Mouse (Mus musculus) CH12.LX (cell line): ENCODE measurements around the gene Gna15. TPM values are rescaled to one million over a fixed set of nuclear protein-coding genes. Genes with fewer than 3 reads are reported as not detected.

Experiments
- DNase-seq: peaks from one replicate; pipeline ENCODE4 v3.0.0-alpha.2; 2013; ENCODE audit errors: extremely low read depth
- H3K27ac ChIP-seq: 2 replicates; pipeline ENCODE4 v1.5.1; 2012; ENCODE audit warnings: low read depth, mild to moderate bottlenecking, control low read depth, moderate library complexity; ENCODE audit not compliant: insufficient read depth
- H3K27me3 ChIP-seq: replicated peaks from 2 replicates; pipeline ENCODE3; 2012; ENCODE audit warnings: inconsistent platforms
- H3K36me3 ChIP-seq, 2 experiments: replicated peaks in 1 of 2; 2 replicates each; pipeline versions ENCODE3 to v1.6.1; 2012; ENCODE audit warnings: inconsistent platforms in 1 of 2, low read length in 1 of 2, mild to moderate bottlenecking in 1 of 2, mixed read lengths in 1 of 2, moderate library complexity in 1 of 2; ENCODE audit not compliant: control insufficient read depth in 1 of 2, insufficient read depth in 1 of 2
- H3K4me1 ChIP-seq, 2 experiments: 2 replicates each; pipeline ENCODE4 v1.6.1; 2012; ENCODE audit warnings: inconsistent platforms in 1 of 2, moderate library complexity in 1 of 2; ENCODE audit not compliant: insufficient read depth in 2 of 2, control insufficient read depth in 1 of 2
- H3K4me2 ChIP-seq: 2 replicates; pipeline ENCODE4 v1.6.1; 2012; ENCODE audit warnings: low read depth, mild to moderate bottlenecking, control low read depth; ENCODE audit not compliant: poor library complexity, insufficient read depth, severe bottlenecking
- H3K4me3 ChIP-seq, 3 experiments: fragments of 150-350 bp in 1 of 3; sonication (generic) in 1 of 3; replicated peaks in 1 of 3; 2 replicates each; pipeline versions ENCODE3 to v1.5.1; 2011 to 2012; ENCODE audit warnings: low read depth in 2 of 3, low read length in 2 of 3, mild to moderate bottlenecking in 2 of 3, moderate library complexity in 2 of 3, control low read depth in 1 of 3, improper control_type of control experiment in 1 of 3, inconsistent platforms in 1 of 3, mixed read lengths in 1 of 3; ENCODE audit not compliant: poor library complexity in 1 of 3
- H3K79me2 ChIP-seq: replicated peaks from 2 replicates; pipeline ENCODE4 v1.6.1; 2012; ENCODE audit warnings: mild to moderate bottlenecking, moderate library complexity; ENCODE audit not compliant: control insufficient read depth, poor library complexity, insufficient read depth, severe bottlenecking; ENCODE audit errors: extremely low read depth
- H3K9ac ChIP-seq: 2 replicates; pipeline ENCODE4 v1.6.1; 2012; ENCODE audit warnings: low read depth, mild to moderate bottlenecking, control low read depth, moderate library complexity; ENCODE audit not compliant: insufficient read depth
- H3K9me3 ChIP-seq: replicated peaks from 2 replicates; pipeline ENCODE3; 2012; ENCODE audit warnings: low read length, inconsistent platforms, mixed read lengths
- BHLHE40 ChIP-seq: IDR thresholded peaks from 2 replicates; pipeline ENCODE4 v1.6.1; 2011; ENCODE audit warnings: mild to moderate bottlenecking, low read depth, low read length, improper control_type of control experiment
- CHD1 ChIP-seq: IDR thresholded peaks from 2 replicates; pipeline ENCODE4 v1.6.1; 2012; ENCODE audit warnings: low read depth, low read length, improper control_type of control experiment, inconsistent platforms
- CTCF ChIP-seq, 2 experiments: IDR thresholded peaks in 1 of 2; conservative IDR thresholded peaks in 1 of 2; 2 replicates each; pipeline ENCODE4 v1.5.1; 2011 to 2012; ENCODE audit warnings: low read depth in 2 of 2, low read length in 2 of 2, improper control_type of control experiment in 1 of 2, inconsistent platforms in 1 of 2, mild to moderate bottlenecking in 1 of 2, moderate library complexity in 1 of 2
- ELF1 ChIP-seq: IDR thresholded peaks from 2 replicates; pipeline ENCODE4 v1.6.1; 2014; ENCODE audit warnings: low read depth, mild to moderate bottlenecking, inconsistent platforms, low read length, improper control_type of control experiment
- EP300 ChIP-seq: IDR thresholded peaks from 2 replicates; pipeline ENCODE4 v1.6.1; 2011; ENCODE audit warnings: low read length, improper control_type of control experiment
- ETS1 ChIP-seq: conservative IDR thresholded peaks from 2 replicates; pipeline ENCODE4 v1.6.1; 2012; ENCODE audit warnings: low read depth, mild to moderate bottlenecking, inconsistent platforms, low read length, improper control_type of control experiment, moderate library complexity
- JUND ChIP-seq: conservative IDR thresholded peaks from 2 replicates; pipeline ENCODE4 v1.6.1; 2011; ENCODE audit warnings: low read depth, low read length, improper control_type of control experiment
- MAFK ChIP-seq: IDR thresholded peaks from 2 replicates; pipeline ENCODE4 v1.6.1; 2011; ENCODE audit warnings: low read length, improper control_type of control experiment; ENCODE audit not compliant: insufficient replicate concordance
- MXI1 ChIP-seq: IDR thresholded peaks from 2 replicates; pipeline ENCODE4 v1.6.1; 2011; ENCODE audit warnings: mild to moderate bottlenecking, low read depth, low read length, improper control_type of control experiment
- NELFE ChIP-seq: IDR thresholded peaks from 2 replicates; pipeline ENCODE4 v1.6.1; 2011; ENCODE audit warnings: low read depth, low read length, improper control_type of control experiment
- NRF1 ChIP-seq: IDR thresholded peaks from 2 replicates; pipeline ENCODE4 v1.6.1; 2014; ENCODE audit warnings: low read depth, mild to moderate bottlenecking, inconsistent platforms, low read length, improper control_type of control experiment, moderate library complexity
- POLR2A ChIP-seq: IDR thresholded peaks from 2 replicates; pipeline ENCODE4 v1.6.1; 2011; ENCODE audit warnings: low read depth, mild to moderate bottlenecking, improper control_type of control experiment, low read length
- POLR2AphosphoS2 ChIP-seq: IDR thresholded peaks from 2 replicates; pipeline ENCODE4 v1.6.1; 2011; ENCODE audit warnings: low read depth, low read length, improper control_type of control experiment
- RCOR1 ChIP-seq: conservative IDR thresholded peaks from 2 replicates; pipeline ENCODE4 v1.6.1; 2012; ENCODE audit warnings: low read depth, mild to moderate bottlenecking, inconsistent platforms, low read length, improper control_type of control experiment
- TCF12 ChIP-seq: IDR thresholded peaks from 2 replicates; pipeline ENCODE4 v1.6.1; 2014; ENCODE audit warnings: low read depth, mild to moderate bottlenecking, inconsistent platforms, low read length, improper control_type of control experiment
- UBTF ChIP-seq: IDR thresholded peaks from 2 replicates; pipeline ENCODE4 v1.6.1; 2012; ENCODE audit warnings: low read depth, mild to moderate bottlenecking, inconsistent platforms, low read length, improper control_type of control experiment, moderate library complexity
- USF1 ChIP-seq: IDR thresholded peaks from 2 replicates; pipeline ENCODE4 v1.6.1; 2014; ENCODE audit warnings: low read depth, mild to moderate bottlenecking, inconsistent platforms, low read length, improper control_type of control experiment
- USF2 ChIP-seq: conservative IDR thresholded peaks from 2 replicates; pipeline ENCODE4 v1.6.1; 2011; ENCODE audit warnings: low read depth, low read length, improper control_type of control experiment
- ZC3H11A ChIP-seq: IDR thresholded peaks from 2 replicates; pipeline ENCODE4 v1.6.1; 2012; ENCODE audit warnings: low read depth, mild to moderate bottlenecking, inconsistent platforms, low read length, improper control_type of control experiment
- ZMIZ1 ChIP-seq: IDR thresholded peaks from 2 replicates; pipeline ENCODE4 v1.6.1; 2012; ENCODE audit warnings: low read depth, mild to moderate bottlenecking, inconsistent platforms, low read length, improper control_type of control experiment
- ZNF384 ChIP-seq: IDR thresholded peaks from 2 replicates; pipeline ENCODE4 v1.6.1; 2012; ENCODE audit warnings: low read depth, low read length, improper control_type of control experiment, inconsistent platforms
- dilution Hi-C: fragments of 300-500 bp; cut with MboI; formaldehyde crosslinking; loops from 2 replicates; pipeline ENCODE4 v1.14.3; 2020; ENCODE audit warnings: low sequenced_read_pairs; ENCODE audit not compliant: extremely low pct_unique_long_range_greater_than_20kb, extremely low pct_ligation_motif_present
- in situ Hi-C: fragments of 300-500 bp; cut with MboI; formaldehyde crosslinking; loops from 3 replicates; pipeline ENCODE4 v1.14.3; 2019; ENCODE audit warnings: low sequenced_read_pairs, low pct_ligation_motif_present, low pct_unique_long_range_greater_than_20kb, mixed read lengths
- polyA plus RNA-seq: library from polyadenylated mRNA; unstranded; fragments of >175 nt; gene quantifications from 2 replicates; pipeline ENCODE4 v1.2.1, GENCODE M21; 2012; ENCODE audit warnings: low read depth; ENCODE audit not compliant: insufficient read length
- total RNA-seq, 2 experiments: library from RNA; depleted of rRNA; stranded (reverse); fragments of 300-350 nt in 1 of 2; fragments of >200 nt in 1 of 2; gene quantifications; 2 replicates each; pipeline ENCODE4 v1.2.3; 2012 to 2014

Gna15 gene
- total and polyA plus RNA-seq, 3 experiments = 5.2 to 10.0 (median 5.2) TPM

DNA sequence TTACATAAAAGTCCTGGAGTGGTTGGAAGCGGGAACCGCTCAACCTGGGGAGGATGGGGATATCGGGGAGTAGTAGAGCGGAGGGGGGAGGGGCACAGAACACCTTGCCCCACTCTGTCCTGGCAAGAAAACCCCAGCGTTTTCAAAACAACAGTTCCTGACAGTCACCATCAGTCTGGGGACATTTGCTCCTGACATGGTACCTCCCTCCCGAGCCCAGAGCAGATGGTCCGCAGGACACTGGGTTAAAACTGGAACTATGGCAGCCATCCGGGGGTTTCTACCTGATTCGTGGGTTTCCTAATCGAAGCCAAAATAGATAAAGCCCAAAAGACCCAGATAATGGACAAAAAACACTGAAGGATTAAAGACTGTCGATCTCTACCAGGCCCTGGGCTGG, 63.1 kb downstream of the Gna15 start:
- Histone ChIP-seq H3K9ac (no peak overlapping the region), H3K4me2 (peak overlapping the region; percentile 29), H3K27ac (no peak overlapping the region), H3K36me3 (no peaks in the 10 kb centered on the region), H3K4me3 (no peak overlapping the region), H3K4me1 (peaks cover 4 to 18% of the 10 kb centered on the region in 2 experiments; a peak in 3 of 4 replicates), H3K9me3 (no peaks in the 10 kb centered on the region), H3K79me2 (no peaks in the 10 kb centered on the region), H3K27me3 (peaks cover 93% of the 10 kb centered on the region)
- DNase-seq = no peak
- dilution Hi-C loops = no loop called here
- in situ Hi-C loops = no loop called here
- TF ChIP-seq ZC3H11A (no peak), USF1 (no peak)

DNA sequence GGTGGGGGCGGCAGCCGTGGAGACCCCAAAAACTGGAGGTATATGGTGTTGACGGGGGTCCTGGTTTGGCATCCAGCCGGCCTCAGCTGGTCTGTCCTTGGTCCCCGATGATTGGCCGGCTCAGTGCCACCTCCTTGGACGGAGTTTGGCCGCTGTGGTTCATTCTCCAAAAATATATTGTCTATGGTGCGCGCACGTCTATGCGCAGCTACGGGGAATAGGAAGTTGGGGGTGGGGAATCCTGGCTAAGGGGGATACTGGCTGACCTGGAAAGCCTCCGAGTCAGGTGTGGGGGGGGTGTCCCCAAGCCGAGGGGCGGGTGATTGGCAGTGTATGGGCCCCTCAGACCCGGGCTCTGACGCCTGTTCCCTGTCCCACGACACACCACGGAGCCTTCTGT, 63.6 kb downstream of the Gna15 start:
- no peaks in the 10 kb centered on the region for H3K9me3 ChIP-seq
- no peak for DNase-seq
- dilution Hi-C loops (no loop called here), in situ Hi-C loops (no loop called here)
- peaks cover 93% of the 10 kb centered on the region for H3K27me3 ChIP-seq
- H3K4me1 ChIP-seq = peaks cover 4 to 18% of the 10 kb centered on the region in 2 experiments; a peak in 3 of 4 replicates
- peak overlapping the region; percentile 29 for H3K4me2 ChIP-seq
- H3K79me2 ChIP-seq = no peaks in the 10 kb centered on the region
- no peaks in the 10 kb centered on the region for H3K36me3 ChIP-seq
- H3K27ac ChIP-seq = no peak overlapping the region
- no peak overlapping the region for H3K4me3 ChIP-seq
- H3K9ac ChIP-seq = no peak overlapping the region
- TF ChIP-seq ETS1 (no peak), RCOR1 (no peak), JUND (no peak)

DNA sequence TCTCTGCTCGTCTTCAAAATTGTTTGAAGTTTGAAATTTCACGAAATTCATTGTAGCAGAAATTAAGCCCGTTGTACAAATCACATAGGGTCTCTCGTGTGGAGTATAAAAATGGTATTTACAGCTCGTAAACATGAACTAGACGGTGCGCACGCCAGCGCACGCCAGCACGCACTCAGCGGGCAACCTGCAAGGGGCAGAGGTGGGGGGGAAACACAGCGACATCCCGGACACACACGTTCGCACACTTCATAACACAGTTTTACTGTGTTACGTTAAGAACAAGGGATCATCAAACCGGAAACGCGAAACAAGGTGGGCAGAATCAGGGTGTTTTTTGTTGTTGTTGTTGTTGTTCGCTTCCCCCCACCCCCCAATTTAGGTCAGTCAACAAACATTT, 64.6 kb downstream of the Gna15 start:
- TF ChIP-seq USF2 (no peak), ELF1 (no peak), ZNF384 (no peak), BHLHE40 (no peak), RCOR1 (no peak), UBTF (no peak), TCF12 (no peak), ZC3H11A (no peak), ZMIZ1 (no peak), NRF1 (no peak), MAFK (no peak), EP300 (no peak), MXI1 (no peak), ETS1 (no peak), CTCF (conservative IDR thresholded peaks at IDR 0.05 in 1 of 2, IDR thresholded peaks at IDR 0.05 in 1 of 2; ENCODE audit: low read depth in 2 of 2, low read length in 2 of 2) (no peak), POLR2AphosphoS2 (no peak), CHD1 (no peak), NELFE (no peak), POLR2A (no peak)
- TF ChIP-seq, all 38 proteins: peak for 0
- H3K79me2 ChIP-seq = no peaks in the 10 kb centered on the region
- peaks cover 95% of the 10 kb centered on the region for H3K27me3 ChIP-seq
- peaks cover 4 to 8% of the 10 kb centered on the region in 2 experiments; a peak in 3 of 4 replicates for H3K4me1 ChIP-seq
- dilution Hi-C loops (no loop called here), in situ Hi-C loops (no loop called here)
- no peaks in the 10 kb centered on the region for H3K9me3 ChIP-seq
- H3K9ac ChIP-seq = no peak overlapping the region
- no peak overlapping the region for H3K27ac ChIP-seq
- H3K4me3 ChIP-seq = no peak overlapping the region
- no peak for DNase-seq
- H3K4me2 ChIP-seq = no peak overlapping the region
- H3K36me3 ChIP-seq = no peaks in the 10 kb centered on the region
